Mouse (Mus musculus) cerebellum, adult 2 months (tissue): ENCODE measurements around the gene Pitpna. TPM values are rescaled to one million over a fixed set of nuclear protein-coding genes. Genes with fewer than 3 reads are reported as not detected.
"Not testable (repeated sequence)": the region's sequence is repeated elsewhere in the genome, so short reads cannot be mapped to it uniquely, and the experiment has no call there.

Experiments
- DNase-seq, 2 experiments: peaks; one replicate each; pipeline ENCODE4 v3.0.0; 2021
- H3K27ac ChIP-seq: fragments of 200-500 bp; 2 replicates; pipeline ENCODE4 v1.5.1; 2012; ENCODE audit warnings: low read length, control low read depth, inconsistent platforms; ENCODE audit not compliant: insufficient read depth
- H3K27me3 ChIP-seq: fragments of 200-500 bp; 2 replicates; pipeline ENCODE4 v1.6.1; 2012; ENCODE audit warnings: inconsistent platforms, mild to moderate bottlenecking, low read length, moderate library complexity; ENCODE audit not compliant: control insufficient read depth, insufficient read depth
- H3K4me1 ChIP-seq: fragments of 200-500 bp; 2 replicates; pipeline ENCODE4 v1.6.1; 2011; ENCODE audit warnings: low read length; ENCODE audit not compliant: control insufficient read depth, insufficient read depth
- H3K4me3 ChIP-seq: fragments of 200-500 bp; replicated peaks from 2 replicates; pipeline ENCODE3; 2011; ENCODE audit warnings: mild to moderate bottlenecking, low read depth, low read length, control low read depth; ENCODE audit not compliant: insufficient read depth
- CTCF ChIP-seq: fragments of 200-500 bp; IDR thresholded peaks from 2 replicates; pipeline ENCODE4 v1.5.1; 2011; ENCODE audit warnings: low read depth, mild to moderate bottlenecking, control low read depth, low read length, moderate library complexity, borderline replicate concordance; ENCODE audit not compliant: insufficient read depth
- POLR2A ChIP-seq: fragments of 200-500 bp; IDR thresholded peaks from 2 replicates; pipeline ENCODE4 v1.6.1; 2011; ENCODE audit warnings: low read length, control low read depth, borderline replicate concordance; ENCODE audit not compliant: insufficient read depth
- WGBS: fragments of 180-500 bp; shearing (Covaris S2); methylation state at CpG from one replicate; pipeline ENCODE4 v1.1.7; 2018; 5-methylcytosine and 5-hydroxymethylcytosine counted together
- polyA plus RNA-seq: library from polyadenylated mRNA; depleted of rRNA; stranded (reverse); fragments of >200 nt; gene quantifications from 2 replicates; pipeline ENCODE4 v1.2.3, GENCODE M21; 2012

The Pitpna gene
- polyA plus RNA-seq, 1 experiment = 319 TPM

- no peaks in the 10 kb centered on the region for H3K27me3 ChIP-seq
- TF ChIP-seq CTCF (no peak), POLR2A (no peak)
- H3K4me3 ChIP-seq = no peak overlapping the region
- H3K4me1 ChIP-seq = peaks cover 52% of the 10 kb centered on the region
- peak; percentile 52 to 69 for DNase-seq
- WGBS = 12% methylated on average over 5 of the region's 5 CpGs
- H3K27ac ChIP-seq = peak overlapping the region; percentile 20
These were observed 38.2 kb upstream of the Pitpna start for GRCm38 (mm10) chr11:75549658-75550111.

GRCm38 (mm10) chr11:75550200-75550946, 37.5 kb upstream of the Pitpna start:
- 63% methylated on average over 12 of the region's 12 CpGs for WGBS

GRCm38 (mm10) chr11:75551321-75551720, 36.6 kb upstream of the Pitpna start:
- 58% methylated on average over 5 of the region's 5 CpGs for WGBS
- H3K27ac ChIP-seq = peak overlapping the region; percentile 70

More at GRCm38 (mm10) chr11:75550200-75550946, 37.5 kb upstream of the Pitpna start:
- Histone ChIP-seq H3K4me1 (peaks cover 46% of the 10 kb centered on the region), H3K27me3 (no peaks in the 10 kb centered on the region), H3K4me3 (no peak overlapping the region), H3K27ac (peak overlapping the region; percentile 20; the same call in 1 of the 2 replicates)
- no peak for DNase-seq
- TF ChIP-seq CTCF (no peak), POLR2A (no peak)

GRCm38 (mm10) chr11:75551961-75552441, 35.9 kb upstream of the Pitpna start:
- DNase-seq = peak; percentile 87
- Histone ChIP-seq H3K4me1 (peaks cover 40% of the 10 kb centered on the region), H3K4me3 (no peak overlapping the region), H3K27ac (peak overlapping the region; percentile 70), H3K27me3 (no peaks in the 10 kb centered on the region)
- TF ChIP-seq POLR2A (no peak), CTCF (no peak)
- 6% methylated on average over 9 of the region's 9 CpGs for WGBS

More at GRCm38 (mm10) chr11:75551321-75551720, 36.6 kb upstream of the Pitpna start:
- peaks cover 40% of the 10 kb centered on the region for H3K4me1 ChIP-seq
- no peak overlapping the region for H3K4me3 ChIP-seq
- no peak for TF ChIP-seq CTCF
- TF ChIP-seq POLR2A = no peak
- H3K27me3 ChIP-seq = no peaks in the 10 kb centered on the region
- DNase-seq = no peak

- no peak for TF ChIP-seq POLR2A
- no peak for TF ChIP-seq CTCF
- H3K4me1 ChIP-seq = peaks cover 40% of the 10 kb centered on the region
- H3K27me3 ChIP-seq = no peaks in the 10 kb centered on the region
- H3K4me3 ChIP-seq = no peak overlapping the region
- no peak for DNase-seq
- H3K27ac ChIP-seq = peak overlapping the region; percentile 59; the same call in 1 of the 2 replicates
- 40% methylated on average over 7 of the region's 7 CpGs for WGBS
These were observed 34.9 kb upstream of the Pitpna start for GRCm38 (mm10) chr11:75552906-75553482.

- 90% methylated on average over 6 of the region's 6 CpGs for WGBS
- H3K27me3 ChIP-seq, H3K4me3 ChIP-seq, H3K27ac ChIP-seq, DNase-seq: not testable (repeated sequence)
- peaks cover 24% of the 10 kb centered on the region for H3K4me1 ChIP-seq
These were observed 31.9 kb upstream of the Pitpna start for GRCm38 (mm10) chr11:75556006-75556405.

- Histone ChIP-seq H3K27ac (no peak overlapping the region), H3K27me3 (no peaks in the 10 kb centered on the region), H3K4me1 (peaks cover 20% of the 10 kb centered on the region), H3K4me3 (no peak overlapping the region)
- 89% methylated on average over 6 of the region's 6 CpGs for WGBS
- no peak for TF ChIP-seq POLR2A
- TF ChIP-seq CTCF = no peak
- no peak for DNase-seq
These were observed 30.8 kb upstream of the Pitpna start for GRCm38 (mm10) chr11:75557142-75557541.

- 93% methylated on average over 1 of the region's 1 CpGs for WGBS
- H3K27ac ChIP-seq = no peak overlapping the region
- no peak overlapping the region for H3K4me3 ChIP-seq
- no peaks in the 10 kb centered on the region for H3K27me3 ChIP-seq
- TF ChIP-seq POLR2A (no peak), CTCF (peak; percentile 46; the same call in 1 of the 2 replicates)
- peak in 1 of 2 experiments; percentile 23 for DNase-seq
- H3K4me1 ChIP-seq = peaks cover 20% of the 10 kb centered on the region
These were observed 29.8 kb upstream of the Pitpna start for GRCm38 (mm10) chr11:75558101-75558500.
